Mouse (Mus musculus) brown adipose tissue, adult 24 weeks (tissue): ENCODE measurements around the gene Gm28845. TPM values are rescaled to one million over a fixed set of nuclear protein-coding genes. Genes with fewer than 3 reads are reported as not detected.
"Not testable (repeated sequence)": the region's sequence is repeated elsewhere in the genome, so short reads cannot be mapped to it uniquely, and the experiment has no call there.

Source experiments
- H3K27ac ChIP-seq: fragments of 200-500 bp; replicated peaks from 2 replicates; pipeline ENCODE4 v1.5.1; 2012; ENCODE audit warnings: low read depth, mild to moderate bottlenecking, low read length
- H3K4me1 ChIP-seq: fragments of 200-500 bp; 2 replicates; pipeline ENCODE4 v1.6.1; 2012; ENCODE audit warnings: low read length, mixed read lengths; ENCODE audit not compliant: control insufficient read depth, insufficient read depth, insufficient read length
- H3K4me3 ChIP-seq: fragments of 200-500 bp; 2 replicates; pipeline ENCODE4 v1.5.1; 2012; ENCODE audit warnings: low read depth, mild to moderate bottlenecking, low read length, moderate library complexity; ENCODE audit not compliant: insufficient read depth
- polyA plus RNA-seq: library from polyadenylated mRNA; stranded (reverse); fragments of >200 nt; gene quantifications from 2 replicates; pipeline ENCODE4 v1.2.4, GENCODE M21; 2012; ENCODE audit not compliant: missing spikeins, insufficient read depth, insufficient read length

Gene Gm28845
- polyA plus RNA-seq, 1 experiment = not detected

GRCm38 (mm10) chr1:65073589-65073988 lies 45.8 kb downstream of the Gm28845 start, which contains the start of gene Crygc:
Gene Crygc (minus strand): TSS chr1:65073689.
- Histone ChIP-seq H3K4me3 (no peak within 1 kb of the TSS), H3K27ac (no peak within 1 kb of the TSS), H3K4me1 (no peaks in the 10 kb centered on the region)

- H3K4me1 ChIP-seq = no peaks in the 10 kb centered on the region
- H3K27ac ChIP-seq = no peak overlapping the region
- H3K4me3 ChIP-seq = no peak overlapping the region
Observed at GRCm38 (mm10) chr1:65067842-65068241, 51.5 kb downstream of the Gm28845 start.

GRCm38 (mm10) chr1:65064201-65064600 lies 55.2 kb downstream of the Gm28845 start:
- Histone ChIP-seq H3K4me3 (peak overlapping the region; percentile 35; the same call in 1 of the 2 replicates), H3K27ac (no peak overlapping the region; the same call in 1 of the 2 replicates), H3K4me1 (no peaks in the 10 kb centered on the region)

GRCm38 (mm10) chr1:65063352-65063751 lies 56.0 kb downstream of the Gm28845 start, which contains the start of gene Crygd:
Gene Crygd (minus strand): TSS chr1:65063452.
- Histone ChIP-seq H3K4me1 (no peaks in the 10 kb centered on the region), H3K4me3 (peak within 1 kb of the TSS; percentile 35; the same call in 1 of the 2 replicates)

GRCm38 (mm10) chr1:65052140-65052539 lies 67.2 kb downstream of the Gm28845 start:
- H3K27ac ChIP-seq = no peak overlapping the region
- no peaks in the 10 kb centered on the region for H3K4me1 ChIP-seq
- H3K4me3 ChIP-seq = no peak overlapping the region

More at GRCm38 (mm10) chr1:65063352-65063751, 56.0 kb downstream of the Gm28845 start, which contains the start of gene Crygd:
- H3K27ac ChIP-seq = no peak within 1 kb of the TSS; the same call in 1 of the 2 replicates

- Histone ChIP-seq H3K4me3 (no peak overlapping the region), H3K27ac (no peak overlapping the region), H3K4me1 (no peaks in the 10 kb centered on the region)
Observed at GRCm38 (mm10) chr1:65051696-65052095, 67.7 kb downstream of the Gm28845 start.

- not testable (repeated sequence) for H3K4me1 ChIP-seq, H3K4me3 ChIP-seq, H3K27ac ChIP-seq
Observed at GRCm38 (mm10) chr1:65050952-65051351, 68.4 kb downstream of the Gm28845 start, which contains the start of gene Cryge. Gene Cryge (minus strand): TSS chr1:65051149.

Other genes with a start within 250 kb of the Gm28845 start
- 2.3 and 3.1 TPM in 2 replicates for gene Plekhm3, start 162.7 kb downstream of the Gm28845 start, polyA plus RNA-seq
- not detected in 2 replicates for gene Akr1cl, start 86.8 kb downstream of the Gm28845 start, polyA plus RNA-seq
- not detected in 2 replicates for gene Cryge, start 68.4 kb downstream of the Gm28845 start, polyA plus RNA-seq
- not detected in 2 replicates for gene Crygd, start 56.1 kb downstream of the Gm28845 start, polyA plus RNA-seq
- not detected in 2 replicates for gene Crygc, start 45.9 kb downstream of the Gm28845 start, polyA plus RNA-seq
- gene Crygb, start 37.3 kb downstream of the Gm28845 start, polyA plus RNA-seq = not detected in 2 replicates
- gene Cryga, start 16.2 kb downstream of the Gm28845 start, polyA plus RNA-seq = not detected in 2 replicates
- not detected in 2 replicates for gene D630023F18Rik, start 3.7 kb upstream of the Gm28845 start, polyA plus RNA-seq
- 333 and 355 TPM in 2 replicates for gene Idh1, start 66.9 kb upstream of the Gm28845 start, polyA plus RNA-seq
- gene Pikfyve, start 67.1 kb upstream of the Gm28845 start, polyA plus RNA-seq = 9.1 and 9.5 TPM in 2 replicates
- gene Pth2r, start 162.5 kb upstream of the Gm28845 start, polyA plus RNA-seq = not detected in 2 replicates